Mouse (Mus musculus): Measurements from ENCODE around the gene Lgi2. TPM values are rescaled to one million over a fixed set of nuclear protein-coding genes. Genes with fewer than 3 reads are reported as not detected.
A peak's percentile ranks its signal among the peaks of the same experiment; 100 is the strongest.

The Lgi2 gene
- 0.46 and 0.52 TPM in 2 replicates for total RNA-seq (2021)
- long read RNA-seq, full-length matches to known transcripts, result 2 of 2 reads
- long read RNA-seq, partial matches to known transcripts, result 0 of 2 reads
- long read RNA-seq, other reads (novel, unspliced or antisense), result 0 of 2 reads

DNA sequence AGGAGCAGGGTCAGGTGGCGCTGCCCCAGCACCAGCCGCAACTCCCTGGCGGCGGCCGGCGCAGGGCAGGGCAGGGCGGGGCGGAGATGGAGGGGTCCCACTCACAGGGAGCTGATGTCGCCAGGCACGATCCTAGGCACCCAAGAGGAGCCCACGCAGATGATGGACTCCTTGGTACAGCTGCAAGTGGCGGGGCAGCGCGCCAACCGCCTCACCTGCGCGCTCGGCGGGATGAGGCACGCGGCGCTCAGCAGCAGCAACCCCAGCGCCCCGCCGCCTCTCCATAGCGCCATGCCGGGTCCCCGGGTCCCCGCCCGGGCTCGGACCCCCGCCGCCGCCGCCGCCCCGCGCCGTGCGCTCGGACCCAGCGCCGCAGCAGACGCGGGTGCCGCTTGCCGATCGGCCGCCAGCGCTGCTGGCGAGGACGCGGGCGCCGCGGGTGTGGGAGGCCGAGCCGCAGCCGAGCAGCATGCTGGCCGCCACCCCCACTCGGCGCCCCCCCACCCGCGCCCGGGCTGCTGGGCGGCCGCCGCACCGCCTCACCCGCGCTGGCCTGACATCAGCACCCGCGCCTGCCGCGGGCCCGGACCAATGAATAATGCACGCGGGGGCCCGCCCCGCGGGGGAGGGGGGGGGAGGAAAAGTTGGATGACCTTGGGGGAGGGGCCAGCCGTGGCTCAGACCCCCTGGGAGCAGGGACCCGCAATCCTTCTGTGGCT, at the start of gene Lgi2:
Lgi2 (minus strand) TSS at position 650 of the 719 bp plus-strand sequence.
- DNase-seq, result peak; percentile 39

DNA sequence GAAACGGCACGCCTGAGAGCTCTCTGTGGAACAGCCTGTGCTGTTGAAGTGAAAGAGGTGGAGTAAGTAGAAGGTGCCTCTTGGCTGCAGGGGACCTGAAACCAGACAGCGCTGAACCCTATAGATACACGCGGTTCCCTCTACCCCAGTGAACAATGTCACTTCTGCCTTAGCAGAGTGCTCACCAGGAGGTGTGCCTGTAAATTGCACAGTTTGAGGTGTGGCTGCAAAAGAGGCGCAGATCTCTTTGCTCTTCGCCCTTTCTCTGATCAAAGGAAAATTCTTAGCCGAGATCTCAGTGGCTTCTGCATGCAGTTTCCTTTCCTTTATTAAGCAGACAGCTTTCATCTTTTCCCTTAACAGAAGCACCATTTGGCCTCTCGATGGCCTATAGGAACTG, 49.2 kb upstream of the Lgi2 start:
- DNase-seq, result no peak

GRCm38 (mm10) chr5:52614686-52615085, 48.4 kb upstream of the Lgi2 start:
- no peak for DNase-seq

DNA sequence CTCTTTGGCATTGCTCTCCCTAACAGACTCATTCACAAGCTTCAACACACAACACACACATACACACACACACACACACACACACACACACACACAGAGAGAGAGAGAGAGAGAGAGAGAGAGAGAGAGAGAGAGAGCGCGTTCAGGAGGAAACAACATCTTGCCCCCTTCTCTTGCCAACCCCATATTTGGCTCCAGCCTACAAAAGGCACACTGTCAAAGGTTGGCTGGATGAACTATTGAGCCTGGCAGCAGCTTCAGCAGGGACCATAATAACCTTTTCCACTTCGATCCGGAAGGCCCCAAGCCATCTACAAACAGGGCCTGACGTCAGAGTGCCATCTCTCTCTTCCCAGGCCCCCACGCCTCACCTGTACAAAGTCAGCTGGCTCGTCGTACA, 46.5 kb upstream of the Lgi2 start:
- no peak for DNase-seq

DNA sequence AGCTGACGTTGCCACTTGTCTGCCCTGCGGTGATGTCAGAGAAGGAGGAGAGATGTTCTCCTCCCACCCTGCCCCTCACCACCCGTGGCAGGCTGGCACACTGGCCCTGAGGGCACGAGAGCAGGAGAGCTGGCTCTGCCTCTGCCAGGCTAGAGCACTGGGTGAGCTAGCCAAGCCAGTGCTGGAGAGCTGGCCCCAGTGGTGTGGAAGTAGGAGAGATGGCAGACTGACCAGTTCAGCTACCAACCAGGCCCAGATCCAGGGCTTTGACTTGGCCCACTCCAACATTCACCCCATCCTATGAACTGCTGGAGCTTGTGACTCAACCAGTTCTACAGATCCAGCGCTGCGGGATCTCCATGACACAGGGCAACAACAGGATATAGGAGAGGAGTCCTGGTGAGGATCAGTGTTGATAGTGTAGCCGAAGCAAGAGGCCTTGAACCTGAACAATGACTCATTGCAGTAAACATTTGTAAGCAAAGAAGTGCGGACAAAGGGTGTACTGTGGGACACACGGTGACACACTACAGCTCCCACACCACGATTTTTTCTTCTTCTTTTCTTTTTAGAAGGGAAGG, 45.1 kb upstream of the Lgi2 start:
- no peak for DNase-seq

DNA sequence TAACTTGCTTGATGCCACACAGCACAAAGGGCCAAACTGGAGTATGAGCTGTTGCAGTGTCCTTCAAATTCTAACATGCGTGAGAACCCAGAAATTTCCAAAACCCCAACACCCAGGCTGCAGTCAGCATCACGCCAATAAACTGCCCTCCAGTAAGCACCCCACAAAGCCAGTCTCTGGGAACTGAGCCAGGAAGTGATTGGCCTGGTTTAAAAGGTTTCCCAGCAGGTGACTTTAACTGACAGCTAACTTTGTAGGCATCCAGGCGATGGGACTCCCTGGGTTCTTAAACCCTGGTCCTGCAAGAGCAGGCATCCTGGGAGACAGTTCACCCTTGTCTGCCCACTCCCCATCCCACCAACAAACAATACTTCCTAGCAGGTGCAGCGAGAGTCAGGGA, 44.0 kb upstream of the Lgi2 start:
- DNase-seq, result no peak

GRCm38 (mm10) chr5:52609672-52610071, 43.4 kb upstream of the Lgi2 start:
- peak; percentile 59 for DNase-seq

DNA sequence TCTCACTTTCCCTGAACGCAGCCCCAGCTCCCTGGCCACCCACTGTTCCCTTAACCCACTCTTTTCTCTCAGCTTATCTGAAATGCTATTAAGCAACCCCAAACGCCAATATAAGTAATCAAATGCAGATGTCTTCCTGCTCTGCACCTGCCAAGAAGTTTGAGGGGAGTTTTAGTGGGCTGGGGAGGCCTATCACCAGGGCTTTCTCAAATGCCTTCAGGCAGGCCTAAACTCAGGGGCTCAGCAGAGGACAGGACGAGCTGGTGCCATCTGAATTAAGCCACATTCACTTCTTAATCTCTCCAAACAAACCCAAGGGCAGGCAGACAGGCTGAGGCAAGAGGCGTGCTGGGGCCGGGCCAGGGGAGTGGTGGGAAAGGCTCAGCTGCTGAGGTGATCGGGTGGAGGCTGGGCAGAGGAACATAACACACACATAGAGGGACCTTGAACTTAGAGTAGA, 38.4 kb upstream of the Lgi2 start:
- DNase-seq, result no peak

- DNase-seq, result no peak
Observed at GRCm38 (mm10) chr5:52590612-52591011, 24.4 kb upstream of the Lgi2 start.

- no peak for DNase-seq
Observed at GRCm38 (mm10) chr5:52588650-52589049, 22.4 kb upstream of the Lgi2 start.

- no peak for DNase-seq
Observed at GRCm38 (mm10) chr5:52587291-52587733, 21.1 kb upstream of the Lgi2 start.

DNA sequence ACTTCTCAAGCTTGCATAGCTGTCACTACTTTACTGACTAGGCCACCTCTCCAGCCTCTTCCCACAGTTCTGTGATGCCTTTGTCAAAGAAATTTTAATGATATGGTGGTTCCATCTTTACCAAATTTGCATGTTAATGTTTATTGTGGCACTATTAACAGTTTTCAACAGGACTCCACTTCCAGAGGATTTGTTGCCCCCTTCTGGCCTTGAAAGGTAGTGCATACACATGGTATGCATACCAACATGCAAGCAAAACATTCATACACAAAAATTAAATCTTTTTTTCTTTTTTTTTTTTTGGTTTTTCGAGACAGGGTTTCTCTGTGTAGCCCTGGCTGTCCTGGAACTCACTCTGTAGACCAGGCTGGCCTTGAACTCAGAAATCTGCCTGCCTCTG, 6.3 kb upstream of the Lgi2 start:
- DNase-seq, result no peak

- no peak for DNase-seq
Observed at GRCm38 (mm10) chr5:52570746-52571145, 4.5 kb upstream of the Lgi2 start.

DNA sequence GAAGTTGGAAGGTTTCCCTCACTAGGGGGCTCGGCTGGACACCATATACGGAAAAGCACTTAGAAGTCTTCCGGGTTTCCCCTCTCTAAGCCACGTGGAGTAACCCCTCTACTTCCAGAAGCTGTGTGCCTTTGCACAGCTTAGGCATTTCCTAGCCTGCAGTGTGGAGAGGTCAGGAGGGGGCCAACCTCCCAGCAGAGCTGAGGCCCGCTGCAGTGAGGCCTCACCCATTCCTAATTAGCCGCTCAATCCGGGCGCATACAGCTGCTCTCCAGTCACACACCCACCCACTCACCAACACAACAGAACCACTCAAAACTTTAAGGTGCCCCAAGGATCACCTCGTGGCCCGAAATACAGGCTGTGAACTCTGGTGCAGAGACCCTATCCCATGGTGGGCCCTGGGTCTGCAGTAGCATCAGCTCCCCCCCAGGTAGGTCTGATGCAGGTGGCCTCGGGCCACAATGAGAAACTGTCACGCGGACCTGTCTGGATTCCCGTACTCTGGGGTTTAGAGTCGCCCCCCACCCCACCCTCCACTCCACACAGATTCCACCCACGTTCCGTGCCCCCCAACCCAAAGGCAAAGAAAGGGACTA, 949 bp downstream of the Lgi2 start:
- no peak for DNase-seq

DNA sequence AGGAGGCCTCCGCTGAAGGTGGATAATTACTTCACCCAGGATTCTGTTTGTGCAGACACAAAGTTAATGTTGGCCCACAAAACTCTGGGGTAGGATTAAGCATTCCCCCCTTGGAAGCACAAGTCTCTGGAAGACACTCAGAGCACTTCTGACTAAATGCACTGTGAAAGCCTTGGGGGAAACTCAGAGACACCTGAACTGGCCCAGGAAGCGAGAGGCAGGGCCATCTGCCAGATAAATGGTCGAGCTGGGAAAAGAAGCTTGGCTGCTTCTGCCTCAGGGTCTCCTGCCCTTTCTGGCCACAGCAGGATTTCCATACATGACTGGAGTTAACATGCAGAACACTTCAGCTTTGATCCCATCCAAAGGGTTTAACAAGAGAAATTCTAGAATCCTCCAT, 1.9 kb downstream of the Lgi2 start:
- DNase-seq, result no peak

DNA sequence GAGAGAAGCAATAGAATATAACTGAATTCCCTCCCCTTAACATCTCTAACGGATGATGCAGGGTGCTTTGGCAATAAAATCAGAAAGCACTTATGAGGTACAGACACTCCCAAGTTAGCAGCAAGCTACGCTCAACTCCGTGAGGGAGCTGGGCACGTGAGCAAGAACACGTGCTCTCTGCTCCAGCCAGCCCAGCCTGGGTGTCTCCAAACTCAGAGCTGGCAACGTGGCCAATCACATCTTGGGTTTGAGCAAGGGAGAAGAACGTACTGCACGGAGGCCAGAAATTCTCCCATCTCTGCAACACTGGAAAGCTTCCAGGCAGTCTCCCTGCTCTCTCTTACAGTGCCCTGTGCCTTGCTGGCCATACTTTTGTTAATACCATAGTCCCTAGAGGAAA, 6.0 kb downstream of the Lgi2 start:
- DNase-seq, result no peak

DNA sequence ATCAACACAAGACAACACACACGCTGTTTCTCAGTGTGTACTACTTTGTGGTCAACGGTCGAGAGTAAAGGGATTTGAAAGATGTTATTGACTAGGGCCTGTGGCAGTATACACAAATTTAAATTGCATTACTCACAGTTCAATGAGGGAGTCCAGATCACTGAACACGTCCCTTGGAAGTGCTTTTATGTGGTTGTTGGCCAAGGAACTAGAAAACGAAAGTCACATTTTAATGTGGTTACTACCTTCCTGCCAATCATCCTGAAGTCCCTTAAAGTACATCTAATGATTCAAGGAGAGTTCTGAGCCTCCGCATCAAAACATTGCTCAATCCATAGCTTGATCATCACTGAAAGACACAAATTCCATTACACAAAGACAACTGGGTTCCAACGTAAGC, 10.7 kb downstream of the Lgi2 start:
- no peak for DNase-seq

DNA sequence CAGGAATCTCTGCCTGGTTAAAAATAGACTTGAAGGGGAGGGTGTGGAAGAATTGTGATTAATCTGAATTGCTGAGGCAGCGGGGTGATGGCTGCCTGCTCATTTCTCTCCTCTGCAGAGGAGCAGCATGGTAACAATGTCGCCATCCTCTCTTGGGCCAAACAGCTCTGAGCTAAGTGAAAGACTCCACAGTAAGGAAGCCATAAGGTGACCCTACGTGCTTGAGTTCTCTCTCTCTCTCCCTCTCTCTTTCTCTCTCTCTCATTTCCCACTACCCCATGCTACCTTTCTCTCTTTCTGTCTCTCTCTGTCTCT, 15.0 kb downstream of the Lgi2 start:
- no peak for DNase-seq

- no peak for DNase-seq
Observed at GRCm38 (mm10) chr5:52550613-52551317, 15.5 kb downstream of the Lgi2 start.

DNA sequence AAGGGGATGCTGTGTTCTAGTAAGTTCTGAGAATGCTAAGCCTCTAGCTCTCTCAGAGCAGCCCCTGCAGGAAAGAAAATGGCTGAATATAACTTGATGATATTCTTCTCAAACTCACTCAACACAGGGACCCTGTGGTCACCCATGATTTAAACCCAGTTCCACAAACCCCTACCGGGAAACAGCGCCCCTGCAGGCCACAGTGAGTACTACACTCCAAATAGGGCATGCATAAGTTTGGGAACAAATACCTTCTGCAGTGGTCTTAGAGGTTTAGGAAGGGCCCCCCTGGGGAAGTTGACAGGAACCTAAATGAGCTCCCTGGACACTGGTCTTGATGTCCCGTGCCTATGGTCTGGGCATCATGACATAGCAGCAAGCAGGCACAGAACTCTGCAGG, 19.3 kb downstream of the Lgi2 start:
- no peak for DNase-seq

GRCm38 (mm10) chr5:52543770-52544169, 22.5 kb downstream of the Lgi2 start:
- DNase-seq, result no peak

- DNase-seq, result no peak
Observed at GRCm38 (mm10) chr5:52540186-52540585, 26.1 kb downstream of the Lgi2 start.

GRCm38 (mm10) chr5:52539483-52539882, 26.8 kb downstream of the Lgi2 start:
- no peak for DNase-seq

All from adrenal gland, postnatal 25 days (tissue).